Mouse (Mus musculus) monocyte, adult 5-6 weeks (primary cell): Measurements from ENCODE around the gene Hpcal1. TPM values are rescaled to one million over a fixed set of nuclear protein-coding genes. Genes with fewer than 3 reads are reported as not detected.
A peak's percentile ranks its signal among the peaks of the same experiment; 100 is the strongest.

Experiments used
- ATAC-seq: fragments of 153-309, 156-312 bp; replicated peaks from 2 replicates; pipeline ENCODE4 v1.8.0; 2017; ENCODE audit warnings: mild to moderate bottlenecking; ENCODE audit not compliant: low TSS enrichment, insufficient number of reproducible peaks, severe bottlenecking, poor library complexity, low FRiP score
- total RNA-seq: library from RNA; stranded (forward); fragments of 200-1000, 200-491, 200-594 nt; gene quantifications from 3 replicates; pipeline ENCODE4 v1.2.3, GENCODE M21; 2017

Gene Hpcal1
- total RNA-seq = 30.2 to 51.8 TPM (median 42.3 TPM) in 3 replicates

DNA sequence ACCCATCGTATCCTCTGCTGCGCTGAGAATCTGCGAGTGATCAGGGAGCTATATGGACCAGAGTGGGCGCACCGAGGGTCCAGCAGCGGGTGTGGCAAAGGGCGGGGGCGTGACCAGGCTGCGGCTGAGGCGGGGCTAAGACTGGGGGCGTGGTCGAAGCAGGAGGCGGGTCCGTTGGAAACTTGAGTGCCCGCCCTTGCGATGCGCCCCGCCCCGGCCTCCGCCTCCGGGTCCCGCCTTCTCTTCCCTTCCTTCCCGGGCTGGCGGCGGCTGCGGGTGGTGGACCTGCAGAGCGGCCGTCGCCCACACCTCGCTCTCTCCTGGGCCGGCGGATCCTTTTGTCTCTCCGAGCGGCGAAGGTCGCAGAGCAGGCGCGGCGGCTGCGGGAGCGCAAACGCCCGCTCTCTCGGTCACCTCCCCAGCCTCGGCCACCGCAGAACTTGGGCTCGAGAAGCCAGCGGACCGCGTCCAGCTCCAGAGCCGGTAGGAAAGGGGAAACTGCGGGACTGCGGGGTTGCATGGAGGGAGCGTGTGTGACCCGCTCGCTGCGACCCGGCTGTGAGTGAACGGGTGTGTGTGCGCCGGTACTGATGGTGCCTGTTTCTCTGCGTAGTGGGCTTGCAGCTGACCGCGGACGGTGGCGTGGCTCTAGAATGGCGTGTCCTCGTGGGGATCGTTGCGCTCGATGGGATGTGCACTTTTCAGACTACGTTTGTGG, at the start of gene Hpcal1:
Gene Hpcal1 (plus strand): TSS at position 293 of the 718 bp plus-strand sequence.
- peak; percentile 76 for ATAC-seq

DNA sequence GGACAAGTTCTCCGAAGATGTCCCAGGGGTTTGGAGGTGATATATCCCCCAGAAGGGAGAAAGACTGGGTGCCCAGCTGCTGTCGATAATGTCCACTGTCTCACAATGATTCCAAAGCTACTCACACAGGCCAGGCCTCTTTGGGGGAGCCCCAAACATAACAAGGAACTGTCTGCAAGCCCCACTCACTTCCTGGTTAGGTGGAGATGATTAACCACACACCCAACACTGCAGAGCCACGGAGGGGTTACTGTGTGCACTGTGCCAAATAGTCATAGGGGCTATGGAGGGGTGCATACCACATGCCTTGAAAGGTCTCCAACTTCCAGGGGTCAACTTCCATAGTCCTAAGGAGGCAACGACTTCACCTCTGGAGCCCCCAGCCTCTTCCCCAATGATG, 49.4 kb upstream of the Hpcal1 start:
- no peak for ATAC-seq

GRCm38 (mm10) chr12:17644385-17645222, 46.1 kb upstream of the Hpcal1 start:
- no peak for ATAC-seq

- no peak for ATAC-seq
These were observed 44.2 kb upstream of the Hpcal1 start for GRCm38 (mm10) chr12:17646457-17646856.

GRCm38 (mm10) chr12:17651223-17652095, 39.2 kb upstream of the Hpcal1 start:
- ATAC-seq = no peak

- no peak for ATAC-seq
These were observed 38.2 kb upstream of the Hpcal1 start for GRCm38 (mm10) chr12:17652216-17653050.

DNA sequence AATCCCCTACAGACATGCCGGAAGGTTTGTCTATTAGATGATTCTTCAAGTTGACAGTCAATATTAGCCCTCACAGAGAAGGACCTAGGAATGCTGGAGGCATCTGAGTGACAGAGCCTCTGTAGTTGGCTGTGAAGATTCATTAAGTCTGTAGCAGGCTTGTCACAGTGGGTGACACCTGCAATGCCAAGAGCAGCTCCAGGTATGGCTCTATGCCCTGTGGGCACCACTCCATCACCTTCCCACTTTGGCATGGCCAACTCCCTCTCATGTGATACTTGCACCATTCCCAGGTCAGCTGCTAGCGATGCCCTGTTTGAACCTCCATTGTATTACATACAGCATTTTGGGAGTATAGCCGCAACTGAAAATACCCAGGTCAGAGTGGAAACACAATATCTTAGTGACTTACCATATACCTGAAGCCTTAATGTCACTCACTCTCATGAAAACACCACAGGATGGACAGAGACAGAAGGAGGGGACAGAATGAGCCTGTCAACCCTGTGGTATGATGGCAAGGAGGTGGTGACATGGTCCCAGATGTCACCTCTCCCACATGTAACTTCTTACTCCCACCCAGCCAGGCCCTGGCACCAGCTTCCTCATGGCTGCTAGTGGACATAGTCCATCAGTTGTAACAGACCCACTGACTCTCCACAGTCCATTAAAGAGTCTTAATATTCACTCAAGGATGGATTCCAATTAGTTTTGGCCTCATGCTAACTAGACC, 37.4 kb upstream of the Hpcal1 start:
- no peak for ATAC-seq

DNA sequence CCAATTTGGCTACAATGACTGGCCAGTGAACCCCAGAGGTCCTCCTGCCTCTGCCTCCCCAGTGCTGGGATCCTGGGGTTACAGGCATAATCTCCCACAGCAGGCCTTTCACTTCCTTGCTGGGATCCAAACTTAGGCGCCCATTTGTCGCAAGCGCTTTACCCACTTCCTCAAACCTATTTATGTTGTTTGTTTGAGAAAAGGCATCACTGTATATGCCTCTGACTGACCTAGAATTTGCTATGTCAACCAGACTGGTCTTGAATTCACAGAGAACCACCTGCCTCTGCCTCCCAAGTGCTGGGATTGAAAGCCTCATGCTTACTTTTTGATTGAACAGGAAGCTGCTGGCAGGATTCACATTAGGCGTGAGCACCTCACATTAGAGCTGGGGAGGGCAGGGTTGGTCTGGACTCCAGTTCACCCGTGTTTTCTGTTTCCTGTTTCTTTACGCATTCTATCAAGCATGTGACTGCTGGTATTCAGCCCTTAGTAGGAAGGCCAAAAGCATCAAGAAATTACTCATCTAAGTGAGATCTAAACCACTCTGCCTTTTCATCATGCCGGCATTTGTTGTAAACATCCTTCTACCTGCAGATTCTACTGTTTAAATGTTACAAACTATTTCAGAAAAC, 33.0 kb upstream of the Hpcal1 start:
- peak; percentile 66 for ATAC-seq

GRCm38 (mm10) chr12:17658521-17658920, 32.1 kb upstream of the Hpcal1 start:
- ATAC-seq = no peak

DNA sequence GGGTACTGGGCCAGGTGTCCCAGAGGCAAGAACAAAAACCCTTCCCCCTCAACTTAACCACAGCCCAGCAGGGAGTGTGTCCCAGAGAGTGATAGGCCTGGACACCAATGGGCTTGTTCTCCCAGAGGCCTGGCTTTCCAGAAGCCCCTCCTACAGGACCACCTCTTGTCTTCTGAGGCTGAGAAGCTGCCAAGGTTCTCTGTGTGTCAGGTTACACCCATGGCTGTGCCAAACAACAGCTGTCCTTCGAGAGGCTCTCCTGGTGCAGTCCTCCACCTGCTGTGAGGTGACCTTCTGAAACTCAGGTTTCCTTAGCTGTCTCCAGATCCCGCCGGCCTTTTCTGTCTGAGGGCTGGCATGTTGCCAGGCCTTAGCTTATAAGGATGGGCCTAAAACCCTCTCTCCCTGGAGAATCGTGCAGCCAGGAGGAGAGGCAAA, 29.2 kb upstream of the Hpcal1 start:
- no peak for ATAC-seq

GRCm38 (mm10) chr12:17663991-17664635, 26.5 kb upstream of the Hpcal1 start:
- no peak for ATAC-seq

DNA sequence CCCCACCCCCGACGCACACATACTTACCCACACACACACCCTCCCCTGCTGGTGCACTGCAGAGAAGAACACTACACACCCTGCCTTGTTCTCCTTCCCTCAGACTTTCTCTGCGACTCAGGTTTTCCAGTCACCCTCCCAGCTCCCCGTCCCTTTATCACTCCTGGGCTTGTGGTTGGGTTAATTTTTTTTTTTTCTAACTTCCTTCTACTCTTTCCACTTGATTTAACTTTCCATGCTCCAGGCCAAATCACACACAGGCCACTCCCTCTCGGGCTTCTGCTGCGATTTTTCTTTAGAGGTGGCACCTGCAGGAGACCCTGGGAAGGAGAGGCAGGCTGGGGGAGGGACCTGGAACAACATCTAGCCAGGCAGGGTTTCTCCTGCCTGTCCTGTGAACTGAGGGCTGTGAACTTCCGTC, 24.7 kb upstream of the Hpcal1 start:
- no peak for ATAC-seq

- peak; percentile 51; the same call in 1 of the 2 replicates for ATAC-seq
These were observed 24.0 kb upstream of the Hpcal1 start for GRCm38 (mm10) chr12:17666616-17667015.

DNA sequence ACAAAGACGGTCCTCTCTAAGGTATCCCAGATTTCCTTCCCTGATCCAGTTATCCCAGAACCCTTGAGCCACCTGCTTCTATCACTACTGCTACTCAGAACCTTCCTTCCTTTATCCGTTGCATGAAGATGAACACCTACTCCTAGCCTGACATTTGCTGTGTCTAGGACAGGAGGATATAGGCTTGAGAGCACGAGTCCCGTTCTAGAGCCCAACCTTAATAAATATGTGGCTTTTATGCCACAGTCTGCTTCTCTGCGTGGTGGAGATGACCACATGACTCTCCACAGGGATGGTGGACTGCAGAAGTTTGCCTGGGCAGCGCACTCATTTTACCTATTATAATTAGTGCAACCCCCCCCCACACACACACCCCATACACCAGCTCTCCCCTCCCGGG, 16.9 kb upstream of the Hpcal1 start:
- no peak for ATAC-seq

DNA sequence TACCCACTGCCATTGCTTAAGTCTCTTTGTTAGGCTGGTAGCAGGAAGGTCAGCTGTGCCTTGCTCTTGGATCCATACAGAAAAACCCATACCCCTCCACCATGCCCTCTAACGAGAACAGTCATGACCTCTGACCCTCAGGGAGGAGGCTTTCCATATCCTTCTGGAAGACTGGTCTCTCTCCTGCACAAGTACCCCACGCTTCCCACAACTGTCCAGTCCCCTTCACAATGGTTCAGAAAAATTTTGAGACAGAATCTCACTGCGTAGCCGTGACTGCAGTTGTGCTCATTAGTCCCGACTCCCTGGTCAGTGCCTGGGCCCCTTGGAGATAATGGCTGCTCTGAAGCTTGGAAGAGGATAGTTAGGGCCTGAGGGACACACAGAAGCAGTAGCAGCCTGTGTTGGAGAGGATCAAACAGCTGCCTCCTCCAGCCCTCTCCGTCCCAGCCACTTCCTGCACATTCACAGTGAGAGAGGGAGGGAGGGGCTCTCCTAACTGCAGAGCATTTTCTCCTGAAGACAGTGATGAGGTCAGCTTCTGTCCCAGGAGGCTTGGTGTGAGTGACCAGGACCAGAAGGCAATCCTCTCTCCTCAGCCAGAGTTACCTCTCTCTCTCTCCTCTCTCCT, 16.4 kb upstream of the Hpcal1 start:
- ATAC-seq = no peak

DNA sequence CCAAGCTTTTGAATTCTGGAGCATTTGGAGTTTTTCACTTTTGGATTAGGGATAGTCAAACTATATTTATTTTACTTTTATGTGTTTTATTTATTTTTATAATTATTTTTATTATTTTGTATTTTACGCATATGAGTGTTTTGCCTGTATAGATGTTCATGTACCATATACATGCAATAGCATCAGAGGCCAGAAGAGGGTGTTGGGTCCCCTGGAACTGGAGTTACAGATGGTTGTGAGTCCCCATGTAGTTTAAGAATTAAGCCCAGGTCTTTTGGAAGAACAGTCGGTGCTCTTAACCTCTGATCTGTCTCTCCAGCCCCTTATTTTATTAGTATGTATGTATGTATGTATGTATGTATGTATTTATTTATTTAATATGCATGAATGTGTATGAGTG, 12.9 kb upstream of the Hpcal1 start:
- ATAC-seq = no peak
